Mouse (Mus musculus): ENCODE data around the gene Rif1.

GRCm38 (mm10) chr2:52043485-52043884 is 29.1 kb upstream of the Rif1 start:
- TF ChIP-seq POLR2A (IDR thresholded peaks at IDR 0.05; ENCODE audit: control insufficient read depth, extremely low read depth, insufficient read depth, low read length, poor library complexity) (no peak), CTCF (IDR thresholded peaks at IDR 0.05; ENCODE audit: borderline replicate concordance, control insufficient read depth, extremely low read depth, insufficient read depth, low read length, poor library complexity) (no peak)
